Mouse (Mus musculus): Measurements from ENCODE around the gene Foxj1.

DNA sequence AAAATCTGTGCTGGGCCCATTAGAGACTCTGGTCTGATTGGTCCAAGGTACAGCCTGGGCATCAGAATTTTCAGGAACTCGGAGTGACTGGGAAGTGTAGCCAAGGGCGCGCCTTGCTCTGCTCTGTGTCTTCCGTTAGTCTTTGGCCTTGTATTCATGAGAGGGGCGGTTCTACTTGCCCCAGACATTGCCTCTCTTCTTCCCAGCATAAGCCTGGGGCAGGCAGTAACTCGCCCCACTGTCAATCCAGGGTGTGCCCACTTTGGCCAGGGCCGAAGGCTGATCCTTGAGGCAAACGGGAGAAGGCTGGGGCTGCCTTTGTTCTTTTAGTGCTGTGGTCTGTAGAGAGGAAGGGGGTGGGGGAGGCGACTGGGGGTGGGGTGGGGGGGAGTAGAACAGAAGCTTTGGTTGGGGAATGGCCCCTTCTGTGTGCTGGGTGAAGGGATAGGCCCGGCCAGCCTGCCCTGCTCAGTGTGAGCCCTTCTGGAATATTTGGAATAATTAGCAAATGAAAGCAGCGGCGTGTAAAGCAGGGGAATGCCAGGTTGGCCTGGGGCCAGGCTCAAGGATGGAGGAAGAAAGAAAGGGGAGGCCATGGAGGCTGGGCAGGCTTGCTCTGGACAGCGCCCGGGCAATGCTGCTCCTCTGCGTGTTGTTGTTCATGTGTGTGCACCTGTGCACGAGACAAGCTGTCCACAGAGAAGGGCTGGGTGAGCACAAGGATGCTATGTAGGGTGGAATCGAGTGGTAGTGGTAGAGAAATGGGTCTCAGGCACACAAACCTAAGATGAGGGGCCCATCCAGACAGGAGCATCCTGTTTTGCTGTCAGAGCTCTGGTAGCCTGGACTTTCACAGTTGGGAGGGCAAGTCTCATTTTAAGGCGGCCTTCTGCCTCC is 5.6 kb downstream of the Foxj1 start:
- TF ChIP-seq CTCF (IDR thresholded peaks at IDR 0.05; ENCODE audit: low read depth, low read length) (no peak), POLR2A (IDR thresholded peaks at IDR 0.05; ENCODE audit: borderline replicate concordance, low read depth, low read length) (no peak)

Measured in bone marrow macrophage, adult 2 months (primary cell).